Mouse (Mus musculus): ENCODE data around the gene Os9. TPM values are rescaled to one million over a fixed set of nuclear protein-coding genes. Genes with fewer than 3 reads are reported as not detected.
"Not testable (repeated sequence)": the region's sequence is repeated elsewhere in the genome, so short reads cannot be mapped to it uniquely, and the experiment has no call there.

Gene Os9
- total RNA-seq, 2 experiments from 2014 or later, result 64.5 to 154 TPM

GRCm38 (mm10) chr10:127070190-127071121, 50.5 kb downstream of the Os9 start, which contains the start of gene Tspan31:
Gene Tspan31, minus strand, starts transcription at chr10:127070264.
- peak; percentile 80 for ATAC-seq (replicated peaks; ENCODE audit: low FRiP score, low TSS enrichment, poor library complexity, severe bottlenecking)

GRCm38 (mm10) chr10:127069281-127070189, 51.4 kb downstream of the Os9 start:
- ATAC-seq (replicated peaks; ENCODE audit: low FRiP score, low TSS enrichment, poor library complexity, severe bottlenecking), result peak; percentile 21

- ATAC-seq (replicated peaks; ENCODE audit: low FRiP score, low TSS enrichment, poor library complexity, severe bottlenecking), result no peak
Observed at GRCm38 (mm10) chr10:127068360-127069038, 52.4 kb downstream of the Os9 start.

- no peak for ATAC-seq (replicated peaks; ENCODE audit: low FRiP score, low TSS enrichment, poor library complexity, severe bottlenecking)
Observed at GRCm38 (mm10) chr10:127066519-127067018, 54.4 kb downstream of the Os9 start.

- no peak for ATAC-seq (replicated peaks; ENCODE audit: low FRiP score, low TSS enrichment, poor library complexity, severe bottlenecking)
Observed at GRCm38 (mm10) chr10:127065981-127066380, 55.0 kb downstream of the Os9 start.

- no peak for ATAC-seq (replicated peaks; ENCODE audit: low FRiP score, low TSS enrichment, poor library complexity, severe bottlenecking)
Observed at GRCm38 (mm10) chr10:127063913-127064870, 56.7 kb downstream of the Os9 start.

- ATAC-seq (replicated peaks; ENCODE audit: low FRiP score, low TSS enrichment, poor library complexity, severe bottlenecking), result peak; percentile 82
Observed at GRCm38 (mm10) chr10:127063239-127063872, 57.6 kb downstream of the Os9 start, which contains the start of gene Cdk4. Gene Cdk4, plus strand, starts transcription at chr10:127063534.

- ATAC-seq (replicated peaks; ENCODE audit: low FRiP score, low TSS enrichment, poor library complexity, severe bottlenecking), result no peak
Observed at GRCm38 (mm10) chr10:127062503-127062902, 58.4 kb downstream of the Os9 start.

GRCm38 (mm10) chr10:127062101-127062500, 58.8 kb downstream of the Os9 start:
- not testable (repeated sequence) for ATAC-seq (replicated peaks; ENCODE audit: low FRiP score, low TSS enrichment, poor library complexity, severe bottlenecking)

- ATAC-seq (replicated peaks; ENCODE audit: low FRiP score, low TSS enrichment, poor library complexity, severe bottlenecking), result no peak
Observed at GRCm38 (mm10) chr10:127061513-127061912, 59.4 kb downstream of the Os9 start.

- ATAC-seq (replicated peaks; ENCODE audit: low FRiP score, low TSS enrichment, poor library complexity, severe bottlenecking), result no peak
Observed at GRCm38 (mm10) chr10:127061085-127061484, 59.8 kb downstream of the Os9 start.

GRCm38 (mm10) chr10:127059968-127060916, 60.7 kb downstream of the Os9 start, which contains the start of gene March9:
Gene March9, minus strand, starts transcription at chr10:127060184.
- no peak for ATAC-seq (replicated peaks; ENCODE audit: low FRiP score, low TSS enrichment, poor library complexity, severe bottlenecking)

GRCm38 (mm10) chr10:127059174-127059967, 61.6 kb downstream of the Os9 start:
- ATAC-seq (replicated peaks; ENCODE audit: low FRiP score, low TSS enrichment, poor library complexity, severe bottlenecking), result no peak

GRCm38 (mm10) chr10:127058708-127059107, 62.2 kb downstream of the Os9 start:
- no peak for ATAC-seq (replicated peaks; ENCODE audit: low FRiP score, low TSS enrichment, poor library complexity, severe bottlenecking)

GRCm38 (mm10) chr10:127058161-127058560, 62.8 kb downstream of the Os9 start:
- peak; percentile 78 for ATAC-seq (replicated peaks; ENCODE audit: low FRiP score, low TSS enrichment, poor library complexity, severe bottlenecking)

- no peak for ATAC-seq (replicated peaks; ENCODE audit: low FRiP score, low TSS enrichment, poor library complexity, severe bottlenecking)
Observed at GRCm38 (mm10) chr10:127056490-127056889, 64.4 kb downstream of the Os9 start.
